Mouse (Mus musculus) embryonic fibroblast, embryonic 13.5 days (primary cell): ENCODE measurements at regions not wholly inside any gene's neighbourhood (a gene's known extent, or its start where the extent isn't known, plus 50 kb on each side); places are given as distances from the start of the nearest gene placed in this dataset.

Experiments used
- H3K27ac ChIP-seq: 2 replicates; pipeline ENCODE4 v1.5.1; 2012; ENCODE audit warnings: low read length, control low read depth, inconsistent platforms; ENCODE audit not compliant: insufficient read depth
- H3K4me1 ChIP-seq: 2 replicates; pipeline ENCODE4 v1.6.1; 2011; ENCODE audit warnings: low read length; ENCODE audit not compliant: control insufficient read depth, insufficient read depth
- H3K4me3 ChIP-seq: 2 replicates; pipeline ENCODE4 v1.5.1; 2011; ENCODE audit warnings: mild to moderate bottlenecking, control low read depth, low read length; ENCODE audit not compliant: insufficient read depth
- CTCF ChIP-seq: IDR thresholded peaks from 2 replicates; pipeline ENCODE4 v1.5.1; 2011; ENCODE audit warnings: mild to moderate bottlenecking, control low read depth, low read length, moderate library complexity, borderline replicate concordance; ENCODE audit not compliant: insufficient read depth
- POLR2A ChIP-seq: IDR thresholded peaks from 2 replicates; pipeline ENCODE4 v1.6.1; 2011; ENCODE audit warnings: low read depth, mild to moderate bottlenecking, control low read depth, low read length, moderate library complexity

- H3K4me3 ChIP-seq, result no peak overlapping the region
- no peaks in the 10 kb centered on the region; the same call in 1 of the 2 replicates for H3K4me1 ChIP-seq
- H3K27ac ChIP-seq, result peak overlapping the region; percentile 97
- TF ChIP-seq POLR2A (no peak), CTCF (no peak)
These were observed 3638.1 kb upstream of the Gm7489 start for GRCm38 (mm10) chr15:50246418-50247186.

- H3K27ac ChIP-seq, result peak overlapping the region; percentile 26; the same call in 1 of the 2 replicates
- TF ChIP-seq CTCF (no peak), POLR2A (no peak)
- H3K4me1 ChIP-seq, result no peaks in the 10 kb centered on the region; the same call in 1 of the 2 replicates
- H3K4me3 ChIP-seq, result no peak overlapping the region
These were observed 3624.6 kb upstream of the Gm7489 start for GRCm38 (mm10) chr15:50260057-50260456.

- Histone ChIP-seq H3K4me3 (no peak overlapping the region), H3K27ac (no peak overlapping the region), H3K4me1 (no peaks in the 10 kb centered on the region; the same call in 1 of the 2 replicates)
- TF ChIP-seq CTCF, result no peak
- no peak for TF ChIP-seq POLR2A
These were observed 3623.3 kb upstream of the Gm7489 start for GRCm38 (mm10) chr15:50261245-50261872.

GRCm38 (mm10) chr15:50267542-50267941 is 3617.2 kb upstream of the Gm7489 start:
- TF ChIP-seq POLR2A, result no peak
- no peak for TF ChIP-seq CTCF
- Histone ChIP-seq H3K4me1 (no peaks in the 10 kb centered on the region), H3K4me3 (no peak overlapping the region), H3K27ac (peak overlapping the region; percentile 18; the same call in 1 of the 2 replicates)

GRCm38 (mm10) chr15:50271646-50272045 is 3613.1 kb upstream of the Gm7489 start:
- TF ChIP-seq CTCF, result no peak
- Histone ChIP-seq H3K4me1 (no peaks in the 10 kb centered on the region), H3K4me3 (no peak overlapping the region), H3K27ac (no peak overlapping the region)

- no peak for TF ChIP-seq CTCF
- TF ChIP-seq POLR2A, result no peak
- Histone ChIP-seq H3K4me1 (no peaks in the 10 kb centered on the region), H3K4me3 (no peak overlapping the region), H3K27ac (no peak overlapping the region)
These were observed 3602.1 kb upstream of the Gm7489 start for GRCm38 (mm10) chr15:50282576-50282975.

- Histone ChIP-seq H3K4me3 (no peak overlapping the region), H3K27ac (no peak overlapping the region), H3K4me1 (no peaks in the 10 kb centered on the region)
- TF ChIP-seq CTCF (no peak), POLR2A (no peak)
These were observed 3601.2 kb upstream of the Gm7489 start for GRCm38 (mm10) chr15:50283491-50283890.

- TF ChIP-seq POLR2A (no peak), CTCF (no peak)
- no peak overlapping the region for H3K4me3 ChIP-seq
- no peak overlapping the region for H3K27ac ChIP-seq
- H3K4me1 ChIP-seq, result no peaks in the 10 kb centered on the region
These were observed 3582.9 kb upstream of the Gm7489 start for GRCm38 (mm10) chr15:50301831-50302230.

GRCm38 (mm10) chr15:50304085-50304484 is 3580.6 kb upstream of the Gm7489 start:
- TF ChIP-seq CTCF, result no peak
- no peak for TF ChIP-seq POLR2A
- H3K27ac ChIP-seq, result no peak overlapping the region
- H3K4me1 ChIP-seq, result no peaks in the 10 kb centered on the region
- no peak overlapping the region for H3K4me3 ChIP-seq

GRCm38 (mm10) chr15:50320796-50321195 is 3563.9 kb upstream of the Gm7489 start:
- Histone ChIP-seq H3K4me3 (no peak overlapping the region), H3K27ac (no peak overlapping the region), H3K4me1 (no peaks in the 10 kb centered on the region)
- TF ChIP-seq CTCF, result no peak
